Mouse (Mus musculus) monocyte, adult 2 months (primary cell): Measurements from ENCODE around the gene Slc25a23.
A peak's percentile ranks its signal among the peaks of the same experiment; 100 is the strongest.
"Not testable (repeated sequence)": the region's sequence is repeated elsewhere in the genome, so short reads cannot be mapped to it uniquely, and the experiment has no call there.

Experiments
- DNase-seq, 2 experiments: peaks; one replicate each; pipeline ENCODE4 v3.0.0; 2022; ENCODE audit warnings: low spot score in 2 of 2, low read depth in 1 of 2

The Slc25a23 gene

GRCm38 (mm10) chr17:57076916-57077315 lies 17.3 kb upstream of the Slc25a23 start:
- DNase-seq, result no peak

- no peak for DNase-seq
These were observed 11.0 kb upstream of the Slc25a23 start for GRCm38 (mm10) chr17:57070699-57071098.

- no peak for DNase-seq
These were observed 10.6 kb upstream of the Slc25a23 start for GRCm38 (mm10) chr17:57070272-57070671.

DNA sequence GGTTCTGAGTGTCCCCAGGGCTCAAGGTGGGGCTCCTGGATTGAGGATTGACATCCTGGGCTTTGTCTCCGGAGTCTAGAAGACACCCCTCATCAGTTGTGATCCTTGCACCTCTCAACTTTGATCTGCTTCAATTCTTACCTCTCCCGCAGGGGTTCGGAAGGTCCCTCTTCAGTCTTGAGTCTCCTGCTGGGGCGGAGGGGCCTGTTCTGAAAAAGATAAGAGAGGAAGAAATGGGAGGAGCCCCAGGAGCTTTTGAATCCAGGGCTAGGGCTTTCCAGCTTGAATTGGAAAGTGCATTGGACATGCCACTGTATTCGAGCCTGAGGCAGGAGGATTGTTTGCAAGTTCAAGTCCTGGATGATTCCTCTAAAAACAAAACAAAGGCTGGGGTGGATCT lies 7.2 kb upstream of the Slc25a23 start:
- no peak for DNase-seq

DNA sequence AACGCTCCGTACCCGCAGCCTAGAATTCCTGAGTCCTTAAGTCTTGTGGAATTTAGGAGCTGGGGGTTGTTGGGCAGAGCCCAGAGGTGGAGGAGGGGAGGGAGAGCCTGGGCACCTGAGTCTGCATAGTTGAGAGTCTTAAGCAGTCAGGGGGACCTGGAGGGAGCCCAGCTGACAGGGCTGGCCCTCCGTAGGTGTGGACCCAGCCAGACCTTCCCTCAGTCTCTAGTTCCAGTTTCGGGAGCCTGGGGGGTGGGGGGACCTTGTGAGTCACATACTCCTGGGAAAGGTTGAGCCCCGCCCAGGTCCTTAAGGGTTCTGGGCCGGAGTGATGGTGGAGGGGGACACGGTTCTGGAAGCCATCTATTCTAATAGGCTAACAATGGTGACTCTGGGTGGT lies 3.4 kb upstream of the Slc25a23 start:
- no peak for DNase-seq

DNA sequence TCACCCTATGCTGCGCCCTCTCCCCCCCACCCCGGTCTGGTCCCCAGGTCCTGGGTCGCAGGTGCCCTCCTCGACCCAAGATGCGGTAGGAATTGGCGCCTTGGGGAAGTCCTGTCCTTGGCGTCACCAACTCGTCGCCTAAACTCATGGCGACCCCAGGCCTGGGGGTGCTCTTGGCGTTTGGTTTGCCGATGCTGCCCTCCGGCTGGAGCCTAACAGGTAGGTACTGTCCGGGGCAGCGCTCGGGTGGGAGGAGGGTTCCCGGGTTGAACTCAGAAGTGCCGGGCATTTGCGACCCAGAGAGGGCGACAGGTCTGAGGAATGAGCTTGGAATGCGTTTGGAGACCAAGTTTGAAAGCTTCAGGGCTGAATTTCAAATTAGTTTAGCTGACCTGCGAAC lies 2.9 kb upstream of the Slc25a23 start:
- DNase-seq, result no peak

- DNase-seq, result no peak
These were observed 2.4 kb upstream of the Slc25a23 start for GRCm38 (mm10) chr17:57062011-57062521.

- no peak for DNase-seq
These were observed 1.4 kb upstream of the Slc25a23 start for GRCm38 (mm10) chr17:57061069-57061468.

- DNase-seq, result peak; percentile 86 to 93
These were observed 653 bp upstream of the Slc25a23 start for GRCm38 (mm10) chr17:57060231-57060801.

GRCm38 (mm10) chr17:57058891-57059485 lies 675 bp downstream of the Slc25a23 start, which contains the start of gene Crb3:
TSS of gene Crb3 (plus strand) at chr17:57059105.
- no peak for DNase-seq

- no peak for DNase-seq
These were observed 3.4 kb downstream of the Slc25a23 start for GRCm38 (mm10) chr17:57056246-57056645.

DNA sequence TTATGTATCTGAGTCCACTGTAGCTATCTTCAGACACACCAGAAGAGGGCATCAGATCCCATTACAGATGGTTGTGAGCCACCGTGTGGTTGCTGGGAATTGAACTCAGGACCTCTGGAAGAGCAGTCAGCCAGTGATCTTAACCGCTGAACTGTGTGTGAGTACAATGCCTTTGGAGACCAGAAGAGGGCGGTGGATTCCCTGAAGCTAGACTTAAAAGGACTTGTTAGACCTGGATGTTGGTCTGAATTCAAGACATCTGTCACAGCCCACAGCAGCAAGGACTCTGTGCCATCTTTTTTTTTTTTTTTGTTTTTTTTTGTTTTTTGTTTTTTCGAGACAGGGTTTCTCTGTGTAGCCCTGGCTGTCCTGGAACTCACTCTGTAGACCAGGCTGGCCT lies 8.0 kb downstream of the Slc25a23 start:
- DNase-seq, result not testable (repeated sequence)

- no peak for DNase-seq
These were observed 10.8 kb downstream of the Slc25a23 start for GRCm38 (mm10) chr17:57048816-57049215.

DNA sequence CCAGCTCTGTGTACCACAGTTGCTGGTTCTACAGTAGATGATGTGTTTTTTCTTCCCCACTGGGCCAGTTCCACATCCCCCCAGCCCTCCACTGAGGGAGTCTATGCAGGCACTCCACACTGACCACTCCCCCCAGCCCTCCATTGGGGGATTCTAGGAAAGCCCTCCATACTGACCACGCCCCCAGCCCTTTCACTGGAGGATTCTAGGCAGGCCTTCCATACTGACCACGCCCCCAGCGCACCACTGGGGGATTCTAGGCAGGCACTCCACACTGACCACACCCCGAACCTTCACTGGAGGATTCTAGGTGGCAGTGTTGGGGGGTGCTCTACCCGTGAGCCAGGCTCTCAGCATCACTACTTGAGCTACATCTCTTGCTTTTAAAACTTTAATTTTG lies 12.3 kb downstream of the Slc25a23 start:
- DNase-seq, result no peak

- no peak for DNase-seq
These were observed 18.1 kb downstream of the Slc25a23 start, which contains the start of gene Slc25a41 for GRCm38 (mm10) chr17:57041554-57041953. TSS of gene Slc25a41 (minus strand) at chr17:57041654.

DNA sequence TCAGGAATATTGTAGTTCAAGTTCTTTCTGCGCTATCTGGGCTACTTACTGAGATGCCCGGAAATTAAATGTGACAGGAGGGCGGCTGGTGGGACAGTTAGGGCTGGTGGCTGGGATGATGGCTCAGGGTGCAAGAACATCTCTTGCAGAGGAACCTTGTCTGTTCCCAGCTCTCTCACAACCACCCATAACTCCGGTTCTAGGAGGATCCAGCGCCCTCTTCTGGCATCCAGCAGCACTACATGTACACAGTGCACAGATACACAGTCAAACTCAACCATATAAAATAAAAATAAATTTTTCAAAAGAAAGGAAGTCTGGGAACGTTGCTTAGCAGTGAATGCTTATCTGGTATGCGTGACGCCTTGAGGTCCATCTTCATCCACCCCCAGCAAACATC lies 20.7 kb downstream of the Slc25a23 start:
- no peak for DNase-seq

GRCm38 (mm10) chr17:57032854-57033253 lies 26.8 kb downstream of the Slc25a23 start:
- DNase-seq, result no peak

- peak; percentile 99 to 100 for DNase-seq
These were observed 27.8 kb downstream of the Slc25a23 start for GRCm38 (mm10) chr17:57031661-57032420.

- no peak for DNase-seq
These were observed 28.6 kb downstream of the Slc25a23 start, which contains the start of gene Khsrp for GRCm38 (mm10) chr17:57030931-57031660. TSS of gene Khsrp (minus strand) at chr17:57031522.

DNA sequence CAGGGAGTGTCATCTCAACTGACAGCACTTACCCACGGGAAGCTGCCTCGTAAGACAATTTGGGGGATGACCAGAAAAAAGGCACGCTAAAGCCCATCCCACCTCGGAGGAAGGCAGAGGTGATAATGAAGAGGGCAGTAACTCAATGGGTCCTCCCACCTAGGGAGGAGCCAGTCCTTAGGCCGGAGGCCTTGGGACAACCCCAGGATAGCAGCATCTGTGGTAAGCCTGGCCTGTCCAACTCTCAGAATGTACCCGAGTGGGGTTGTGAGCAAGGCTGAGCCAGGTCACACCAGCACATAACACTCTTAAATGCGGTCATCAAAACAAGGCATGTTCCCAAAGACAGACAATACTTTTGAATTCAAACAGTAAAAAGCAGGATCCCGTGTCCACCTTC lies 30.0 kb downstream of the Slc25a23 start:
- no peak for DNase-seq

- no peak for DNase-seq
These were observed 32.2 kb downstream of the Slc25a23 start for GRCm38 (mm10) chr17:57027471-57027870.
